Mouse (Mus musculus): ENCODE data around the gene Plcb4.
A peak's percentile ranks its signal among the peaks of the same experiment; 100 is the strongest.

Gene Plcb4

DNA sequence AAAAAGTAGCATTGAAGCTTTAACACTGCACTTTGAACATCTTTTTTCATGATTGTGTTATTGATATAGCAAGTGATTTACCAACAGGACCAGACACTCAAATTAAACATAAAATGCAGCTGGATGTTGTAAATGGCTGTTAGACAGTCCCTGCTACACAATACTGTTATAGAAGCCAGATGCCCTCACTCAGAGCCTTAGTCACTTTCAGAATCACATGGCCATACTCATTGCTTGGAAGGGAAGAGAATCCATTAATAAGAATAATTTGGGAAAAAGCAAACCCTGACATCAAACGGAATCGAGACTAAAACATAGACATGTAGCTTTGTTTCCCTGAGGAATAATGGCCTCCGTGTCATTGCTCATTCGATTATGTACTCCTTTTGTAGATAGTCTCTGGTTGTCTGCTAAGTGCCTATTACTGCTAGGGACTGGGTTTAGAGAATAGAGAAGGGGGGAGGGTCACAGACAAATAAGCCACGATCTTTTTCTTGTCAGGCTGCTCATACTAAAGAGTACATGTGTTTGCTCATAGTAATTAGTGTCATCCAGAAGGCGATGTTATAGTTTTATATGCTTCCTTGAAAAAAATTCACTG is 197.2 kb downstream of the Plcb4 start:
- no peak for DNase-seq (ENCODE audit: low spot score)

DNA sequence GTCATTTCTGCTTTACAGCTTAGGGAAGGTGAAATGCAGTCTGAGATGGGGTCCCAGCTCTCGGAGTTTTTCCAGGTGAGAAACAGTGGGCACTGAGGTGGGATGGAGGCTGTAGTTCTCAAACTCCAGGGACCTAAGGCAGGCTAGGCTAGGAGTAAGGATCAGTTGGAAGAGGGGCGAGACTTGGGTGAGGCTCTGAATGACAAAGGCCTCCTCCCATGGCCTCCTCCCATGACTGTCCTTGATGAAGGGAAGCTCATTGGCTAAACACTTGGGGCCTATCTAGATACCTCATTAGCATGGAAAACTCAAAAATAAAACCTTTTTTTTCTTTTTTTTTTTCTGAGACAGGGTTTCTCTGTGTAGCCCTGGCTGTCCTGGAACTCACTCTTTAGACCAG is 198.0 kb downstream of the Plcb4 start:
- DNase-seq (ENCODE audit: low spot score), result no peak

DNA sequence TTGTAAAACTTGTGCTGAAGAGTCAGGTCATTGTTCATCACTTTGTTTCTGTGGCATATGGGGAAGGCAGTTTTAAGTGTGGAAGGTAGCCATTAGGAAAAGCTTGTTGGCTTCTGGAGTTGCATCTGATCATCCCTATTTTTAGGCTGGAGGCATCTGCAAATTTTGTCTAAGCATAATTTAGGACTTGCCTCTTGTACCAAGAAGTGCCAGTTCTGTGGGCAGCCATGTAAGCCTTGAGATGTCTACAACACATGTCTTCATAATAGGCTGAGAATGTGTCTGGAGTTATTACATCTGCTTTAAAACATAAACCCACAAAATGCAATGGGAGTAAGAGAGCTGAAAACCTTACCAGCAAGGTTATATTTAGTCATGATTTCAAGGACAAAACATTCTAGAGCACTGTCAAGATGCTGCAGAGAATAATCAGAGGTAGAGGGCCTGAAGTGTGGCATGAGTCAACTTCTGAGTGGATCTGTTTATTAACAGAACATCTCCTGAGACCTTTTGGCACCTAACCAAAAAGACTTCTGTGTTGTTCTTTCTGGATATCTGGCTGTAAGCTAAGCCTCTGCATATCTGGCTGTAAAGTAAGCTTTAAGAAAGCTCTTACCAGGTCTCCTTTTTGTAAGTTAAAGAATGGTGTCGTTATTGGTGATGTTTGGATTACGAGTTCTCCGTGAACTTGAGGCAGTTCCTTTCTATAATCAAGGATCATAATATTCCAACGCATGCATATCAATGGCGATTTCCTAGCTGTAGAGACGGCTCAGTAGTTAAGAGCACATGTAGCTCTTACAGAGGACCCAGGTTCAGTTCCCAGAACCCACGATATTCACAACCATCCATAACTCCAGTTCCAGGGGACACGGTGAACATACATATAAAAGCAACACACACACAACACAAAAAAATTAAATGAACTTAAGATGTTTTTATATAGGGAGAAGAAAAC is 203.0 kb downstream of the Plcb4 start:
- DNase-seq (ENCODE audit: low spot score), result no peak

DNA sequence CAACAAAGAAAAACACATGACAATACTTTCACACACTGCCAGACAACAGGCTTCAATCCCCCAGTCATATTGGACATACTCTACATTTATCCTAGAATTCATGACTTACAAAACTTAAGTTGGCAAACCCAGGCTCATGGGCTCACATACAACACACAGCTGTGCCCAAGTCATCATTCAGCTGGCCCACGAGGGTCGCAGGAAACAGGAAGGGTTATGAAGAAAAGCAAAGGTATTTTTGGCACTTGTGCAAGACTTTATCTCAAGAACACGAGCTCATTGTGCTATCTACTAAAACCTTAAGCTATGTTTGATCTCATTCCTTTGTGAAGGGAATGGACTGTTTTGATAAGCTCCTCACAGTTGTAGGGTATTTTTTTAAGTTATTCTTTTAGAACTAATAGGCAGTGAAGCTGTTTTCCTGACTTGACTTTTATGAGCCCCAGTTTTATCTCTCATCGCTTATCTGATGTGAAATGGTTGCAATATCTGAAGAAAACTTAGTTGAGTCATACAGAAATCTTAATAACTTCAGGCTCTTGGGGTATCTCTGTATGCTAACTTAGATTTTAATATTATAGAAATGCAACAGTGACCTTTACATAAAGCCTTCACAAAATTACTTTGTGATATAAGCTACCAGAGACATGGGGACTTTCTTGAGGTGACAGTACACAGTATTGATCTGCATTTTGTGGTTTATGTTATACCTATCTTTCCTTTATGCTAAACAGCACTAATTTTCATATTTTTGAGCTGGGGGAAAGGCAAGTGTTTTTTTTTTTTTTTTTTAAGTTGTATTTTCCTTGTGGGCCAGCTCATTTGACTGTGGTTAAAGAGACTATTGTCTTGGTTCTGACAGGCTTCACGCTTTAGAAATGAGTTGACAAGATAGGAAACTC is 203.9 kb downstream of the Plcb4 start:
- no peak for DNase-seq (ENCODE audit: low spot score)

DNA sequence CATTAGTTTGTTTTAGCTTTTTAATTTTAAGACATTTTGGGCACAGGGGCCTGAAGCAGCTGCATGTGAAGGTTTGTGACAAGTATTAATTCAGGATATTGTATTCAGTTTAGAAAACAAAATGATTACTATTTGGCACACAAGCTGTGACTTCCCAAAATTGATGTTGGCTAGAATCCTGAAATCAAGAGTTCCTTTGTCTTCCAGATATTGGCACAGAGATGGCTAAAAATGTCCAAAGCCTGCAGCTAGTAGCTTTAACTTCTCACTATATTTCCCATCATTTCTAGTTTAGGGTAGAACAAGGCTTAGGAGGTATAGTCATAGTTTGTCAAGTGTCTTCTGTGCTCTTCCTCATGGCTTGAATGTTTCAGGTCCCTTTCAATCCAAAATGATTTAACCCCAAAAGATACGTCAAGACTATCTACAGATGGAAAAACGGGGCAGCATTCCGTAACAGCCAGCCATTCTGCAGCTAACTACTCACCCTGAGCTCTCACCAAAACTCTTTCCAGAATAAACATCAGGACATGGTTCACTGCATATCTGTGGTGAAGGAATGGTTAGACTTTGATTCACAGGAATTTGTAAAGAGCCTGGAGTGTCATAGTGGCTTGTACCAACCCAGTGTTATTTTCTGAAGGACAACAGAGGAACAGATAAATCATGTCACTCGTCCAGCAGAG is 204.7 kb downstream of the Plcb4 start:
- no peak for DNase-seq (ENCODE audit: low spot score)

DNA sequence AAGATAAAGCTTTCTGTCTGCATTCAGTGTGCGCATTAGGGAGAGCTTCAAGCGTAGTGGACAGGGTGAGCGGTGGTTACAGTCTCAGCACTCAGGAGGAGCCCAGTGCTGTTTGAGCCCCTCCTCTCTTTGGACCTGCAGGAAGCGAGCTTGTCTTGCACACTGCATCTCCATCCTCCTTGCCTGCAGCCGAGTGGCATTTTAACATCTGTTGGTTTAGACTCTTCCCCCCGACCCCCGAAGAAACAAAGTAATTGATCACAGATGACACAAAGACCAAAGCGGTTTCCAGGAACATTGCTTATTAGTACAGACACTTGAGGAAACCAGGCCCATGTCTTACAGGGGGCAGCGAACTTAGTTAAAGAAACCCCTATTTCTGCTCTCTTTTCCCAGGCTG is 207.6 kb downstream of the Plcb4 start:
- DNase-seq (ENCODE audit: low spot score), result no peak

DNA sequence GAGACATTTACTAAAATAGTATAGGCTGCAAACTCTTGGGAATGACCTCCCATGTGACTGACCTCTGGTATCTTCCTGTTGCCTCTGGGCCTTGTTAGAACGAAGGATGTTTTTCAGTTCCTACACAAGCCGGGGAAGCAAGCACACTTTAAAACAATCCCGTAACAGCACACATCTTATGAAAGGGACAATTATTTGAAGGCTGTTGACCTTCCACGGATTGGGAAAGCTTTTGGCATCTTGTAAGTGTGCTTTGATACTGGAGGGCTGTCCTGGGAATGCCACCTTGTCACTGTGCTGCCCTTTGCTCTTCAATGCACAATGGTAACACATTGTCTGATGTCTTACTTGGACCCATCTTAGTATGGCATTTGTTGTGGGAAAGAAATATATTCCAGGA is 208.0 kb downstream of the Plcb4 start:
- DNase-seq (ENCODE audit: low spot score), result no peak

DNA sequence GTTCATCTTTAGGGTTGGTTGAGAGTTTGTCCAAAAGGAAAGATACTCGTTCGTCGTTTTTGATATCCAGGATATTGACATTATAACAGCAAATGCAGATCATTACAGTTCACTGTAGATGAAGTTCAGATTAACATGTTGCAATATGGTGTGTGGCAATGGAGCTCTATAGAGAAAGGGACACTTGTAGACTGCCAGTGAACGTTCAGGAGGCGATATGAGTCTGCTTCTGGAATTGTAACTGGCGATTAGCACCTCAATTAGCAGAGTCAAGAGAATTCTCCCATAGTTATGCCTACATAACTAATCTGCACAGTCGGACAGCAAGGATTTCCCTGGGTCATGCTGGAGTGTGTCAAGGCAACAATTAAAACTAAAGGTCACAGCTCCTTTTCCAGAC is 210.8 kb downstream of the Plcb4 start:
- no peak for DNase-seq (ENCODE audit: low spot score)

DNA sequence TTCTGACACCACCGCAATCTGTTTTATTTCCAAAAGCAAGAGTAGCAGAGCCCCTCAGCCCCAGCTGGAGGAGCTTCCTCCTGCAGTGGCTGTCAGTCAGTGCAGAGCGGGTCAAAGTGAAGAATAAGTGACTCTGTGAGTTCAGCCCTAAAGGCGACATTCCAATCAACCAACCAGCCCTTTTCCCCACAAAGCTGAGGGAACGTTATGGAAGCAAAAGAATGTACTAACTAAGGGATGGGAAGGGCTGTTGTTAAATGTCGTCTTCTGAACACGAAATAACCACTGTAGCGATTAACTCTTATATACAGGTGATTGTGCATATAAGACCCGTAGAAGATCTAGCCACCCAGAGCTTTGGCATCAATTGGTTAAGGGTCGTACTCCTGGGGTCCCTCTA is 214.3 kb downstream of the Plcb4 start:
- no peak for DNase-seq (ENCODE audit: low spot score)

DNA sequence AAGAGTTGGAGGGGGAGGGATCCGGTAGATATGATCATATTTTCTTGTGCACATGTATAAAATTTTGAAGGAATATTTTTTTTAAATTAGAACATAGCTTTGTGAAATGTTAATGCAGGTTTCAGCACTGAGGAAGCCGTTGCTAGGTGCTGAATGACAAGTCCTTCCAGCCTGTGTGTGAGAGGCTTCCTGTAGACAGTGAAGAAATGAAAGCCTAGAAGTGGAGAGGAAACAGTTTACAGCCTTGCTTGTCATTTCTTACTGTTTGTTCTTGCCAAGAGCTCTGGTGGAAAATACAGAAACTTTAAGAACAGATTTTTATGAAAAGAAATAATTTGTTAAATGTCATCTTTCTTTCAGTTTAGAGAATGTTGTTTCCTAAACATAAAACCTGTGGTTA is 214.9 kb downstream of the Plcb4 start:
- DNase-seq (ENCODE audit: low spot score), result no peak

DNA sequence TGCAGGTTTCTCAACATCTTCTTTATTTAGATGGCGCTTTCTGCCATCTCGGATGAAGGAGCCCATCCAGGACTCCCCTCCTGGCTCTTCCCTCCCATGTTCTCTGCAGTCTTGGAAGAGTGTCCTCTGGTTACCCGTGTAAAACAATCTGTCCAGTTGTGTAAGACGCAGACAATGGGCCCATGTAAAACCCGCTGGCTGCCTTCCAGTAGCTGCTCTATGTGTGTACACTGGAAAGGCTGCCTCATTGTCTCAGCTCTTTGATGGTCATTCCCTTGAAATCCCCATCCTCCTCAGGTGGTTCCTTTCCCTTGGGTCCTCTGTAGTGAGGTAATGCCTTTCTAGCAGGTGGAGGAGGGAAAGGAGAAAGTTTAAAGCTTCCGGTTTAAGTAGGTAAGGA is 216.7 kb downstream of the Plcb4 start:
- DNase-seq (ENCODE audit: low spot score), result peak; percentile 43

DNA sequence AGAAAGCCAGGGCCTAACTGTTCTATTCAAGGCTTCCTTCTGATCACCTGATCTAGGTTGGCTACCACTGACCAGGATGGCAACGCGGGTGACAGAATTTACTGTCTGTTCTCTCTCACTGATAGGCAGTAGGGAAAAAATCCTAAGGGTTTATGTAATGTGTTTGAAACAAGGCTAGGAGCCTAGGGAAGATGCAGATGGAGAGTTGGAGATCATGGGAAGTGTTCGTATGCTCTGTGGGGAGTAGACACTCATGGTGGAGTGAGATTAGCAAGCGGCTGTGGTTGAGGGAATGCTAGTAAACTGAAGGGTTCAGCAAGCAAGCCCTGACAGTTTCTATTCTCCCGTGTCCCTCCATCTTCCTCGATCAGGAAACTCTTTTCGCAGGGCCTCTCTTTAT is 220.5 kb downstream of the Plcb4 start:
- DNase-seq (ENCODE audit: low spot score), result no peak

DNA sequence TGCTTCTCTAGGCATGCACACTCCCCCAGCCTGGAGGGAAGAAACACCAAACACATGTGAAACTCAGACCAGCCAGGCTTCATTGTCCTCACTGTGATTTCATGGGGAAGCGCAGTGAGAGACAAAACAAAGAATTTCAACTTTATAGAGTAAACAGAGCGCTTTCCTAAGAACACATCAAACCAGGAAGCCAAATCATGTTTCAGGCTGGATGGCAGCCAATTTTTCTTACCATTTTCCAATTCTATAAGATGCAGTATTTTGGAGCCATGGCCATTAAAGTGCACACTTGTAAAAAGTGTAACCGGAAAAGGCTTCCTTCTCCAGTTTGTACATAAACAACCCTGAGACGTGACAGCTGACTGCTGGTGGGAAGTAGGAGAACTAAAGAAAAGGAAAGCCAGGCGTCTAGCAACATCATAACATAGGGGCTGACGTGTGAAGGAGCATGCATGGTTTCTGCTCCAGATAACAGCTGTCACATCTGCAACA is 221.5 kb downstream of the Plcb4 start:
- DNase-seq (ENCODE audit: low spot score), result no peak

DNA sequence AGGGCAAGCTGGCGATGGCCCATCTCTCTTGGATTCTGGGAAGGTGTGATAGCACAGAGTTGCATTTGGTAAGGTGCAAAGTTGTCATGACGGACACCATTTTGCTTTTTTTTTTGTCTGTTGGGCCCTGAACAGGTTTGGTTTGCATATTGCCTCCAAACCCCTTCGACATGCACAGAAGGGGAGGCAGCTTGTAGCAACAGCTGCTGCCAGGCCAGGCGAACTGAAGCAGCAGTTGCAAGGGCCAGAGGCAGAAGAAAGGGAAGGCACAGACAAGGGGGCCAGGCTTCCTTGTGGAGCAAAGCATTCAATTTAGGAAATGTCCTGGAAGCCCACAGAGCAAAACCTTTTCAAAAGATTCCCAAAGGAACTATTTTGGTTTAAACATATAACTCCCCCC is 224.5 kb downstream of the Plcb4 start:
- DNase-seq (ENCODE audit: low spot score), result no peak

DNA sequence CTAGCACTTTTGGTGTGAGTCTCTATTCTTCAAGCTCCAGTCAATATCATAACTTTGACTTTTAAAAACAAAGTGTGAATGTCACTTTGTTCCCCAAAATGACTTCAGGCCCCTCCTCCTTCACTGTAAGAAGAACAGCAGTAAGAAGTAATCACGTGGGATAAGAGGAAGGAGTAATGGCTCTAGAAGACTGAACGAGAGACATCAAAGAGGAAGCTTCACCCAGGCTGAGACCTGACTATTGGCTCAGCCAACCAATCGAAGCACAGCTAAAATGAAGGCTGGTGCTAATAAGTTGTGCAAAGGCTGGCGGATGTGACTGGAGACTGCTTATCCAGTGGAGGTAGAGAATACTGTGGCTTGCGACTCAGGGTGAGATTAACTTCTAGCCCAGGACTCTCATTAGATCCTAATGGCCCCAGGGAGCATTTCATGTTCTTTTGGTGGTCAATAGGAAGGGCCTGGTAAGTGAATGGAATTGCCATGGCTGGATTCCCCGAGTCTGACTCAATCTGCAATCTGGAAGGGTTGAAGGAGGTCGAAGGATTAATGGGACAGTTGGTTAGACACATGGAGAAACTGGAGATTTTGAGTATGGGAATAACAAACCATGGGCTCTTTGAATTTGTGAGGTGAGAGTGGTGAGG is 225.8 kb downstream of the Plcb4 start:
- DNase-seq (ENCODE audit: low spot score), result no peak

DNA sequence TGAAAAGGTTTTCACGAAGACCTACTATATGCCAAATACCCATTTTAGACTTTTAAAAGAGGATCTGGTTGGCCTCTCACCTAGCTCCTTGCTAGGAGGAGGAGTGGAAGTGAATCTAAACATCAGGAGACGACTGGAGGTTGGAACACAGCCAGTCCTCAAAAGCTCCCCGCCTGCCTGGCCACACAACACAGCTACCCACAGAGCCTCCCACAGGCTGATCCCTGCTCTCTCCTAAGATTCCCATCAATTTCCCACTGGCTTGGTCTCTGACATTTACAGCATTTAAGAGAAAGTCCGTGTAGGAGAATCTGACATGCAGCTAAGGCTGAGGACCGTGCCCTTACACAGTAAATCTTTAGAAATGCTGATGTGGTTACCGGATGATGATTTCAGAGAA is 226.8 kb downstream of the Plcb4 start:
- DNase-seq (ENCODE audit: low spot score), result no peak

DNA sequence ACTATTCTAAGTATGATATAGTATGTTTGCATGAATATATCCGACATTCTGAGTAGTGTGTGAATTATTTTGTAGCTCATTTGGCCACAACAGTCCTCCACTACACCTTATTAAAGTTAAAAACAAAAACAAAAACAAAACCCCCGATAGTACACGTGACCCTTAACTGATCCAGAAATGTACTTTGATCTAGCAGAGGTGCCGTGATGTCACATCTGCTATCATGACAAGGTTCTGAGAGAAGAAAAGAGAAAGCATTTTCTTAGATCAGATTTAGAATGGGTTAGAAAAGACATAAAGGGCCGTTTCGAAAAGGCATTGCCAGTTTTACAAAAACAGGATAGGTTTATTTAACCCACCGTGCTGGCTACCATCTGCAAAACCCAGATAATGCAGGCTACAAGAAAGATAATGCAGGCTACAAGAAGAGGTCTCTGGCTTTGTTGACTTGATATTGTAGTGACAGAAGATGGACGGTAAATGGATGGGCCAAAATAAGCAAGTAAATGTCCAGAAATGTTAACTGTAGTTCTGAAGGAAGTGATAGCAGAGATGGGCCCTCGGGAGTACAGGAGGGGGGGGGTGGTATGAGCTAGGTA is 227.4 kb downstream of the Plcb4 start:
- no peak for DNase-seq (ENCODE audit: low spot score)

DNA sequence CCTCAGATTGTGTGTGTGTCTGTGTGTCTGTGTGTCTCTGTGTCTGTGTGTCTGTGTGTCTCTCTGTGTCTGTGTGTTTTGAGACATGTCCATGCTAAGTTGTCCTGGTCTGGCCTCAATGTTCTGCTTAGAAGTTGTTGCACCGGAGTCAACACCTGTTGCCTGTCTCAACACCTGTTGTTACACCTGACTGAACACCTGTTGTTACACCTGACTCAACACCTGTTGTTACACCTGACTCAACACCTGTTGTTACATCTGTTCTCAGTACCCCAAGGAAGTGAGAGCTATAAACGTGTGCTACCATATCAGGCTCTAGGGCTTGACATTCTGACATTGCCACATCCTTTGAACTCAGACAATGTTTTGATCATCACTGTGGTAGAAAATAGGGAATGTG is 229.0 kb downstream of the Plcb4 start:
- no peak for DNase-seq (ENCODE audit: low spot score)

DNA sequence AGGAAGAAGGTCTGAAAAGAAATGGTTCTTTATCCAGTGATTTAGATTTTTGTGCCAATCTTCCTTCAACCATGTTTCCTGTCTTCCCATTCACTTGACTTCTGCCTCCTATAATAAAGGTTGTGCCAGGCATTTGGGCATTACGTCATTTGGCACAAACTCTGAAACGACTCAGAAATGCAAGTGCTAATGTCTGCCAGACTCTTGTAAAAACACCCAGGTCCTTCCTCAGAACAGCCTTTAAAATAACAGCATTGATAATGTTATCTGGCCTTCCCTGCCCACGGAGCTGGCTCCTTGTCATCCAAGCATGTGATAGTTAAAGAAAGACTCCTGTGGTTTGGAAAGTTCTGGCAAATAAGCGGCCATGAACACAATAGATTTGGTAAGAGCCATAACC is 229.4 kb downstream of the Plcb4 start:
- no peak for DNase-seq (ENCODE audit: low spot score)

DNA sequence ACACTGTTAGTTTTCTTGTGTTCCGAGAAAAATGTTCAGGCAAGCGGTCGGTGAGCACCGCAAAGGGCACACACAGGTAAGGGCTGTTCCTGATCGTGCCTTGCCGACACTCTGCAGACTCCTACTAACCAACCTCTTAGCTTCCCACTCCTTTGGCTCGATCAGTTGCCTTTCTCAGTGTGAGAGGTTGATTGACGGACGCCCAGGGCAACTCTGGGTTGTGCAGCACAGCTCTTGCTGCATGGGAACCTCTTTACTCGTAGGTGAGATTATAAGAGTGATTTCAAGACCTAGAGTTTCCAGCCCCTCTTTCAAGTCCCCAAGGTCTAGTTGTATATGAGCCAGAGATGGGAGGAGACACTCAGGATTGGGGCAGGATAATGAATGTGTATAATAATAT is 230.0 kb downstream of the Plcb4 start:
- no peak for DNase-seq (ENCODE audit: low spot score)

DNA sequence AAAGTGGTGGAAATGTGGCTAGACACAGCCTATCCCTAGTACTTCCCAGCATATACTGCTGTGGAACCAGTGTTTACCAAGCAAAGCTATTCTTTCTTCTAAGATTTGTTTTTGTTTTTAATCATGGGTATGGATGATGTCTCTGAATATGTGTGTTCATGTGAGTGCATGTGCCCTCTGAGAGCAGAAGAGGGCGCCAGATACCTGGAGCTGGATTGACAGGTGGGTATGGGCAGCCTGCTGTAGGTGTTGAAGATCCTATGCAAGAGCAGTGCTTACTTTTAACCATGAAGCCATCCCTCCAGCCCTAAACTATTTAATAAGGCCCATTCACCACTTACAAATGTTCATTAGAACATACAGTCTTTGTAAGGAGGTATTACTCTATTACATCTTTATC is 231.3 kb downstream of the Plcb4 start:
- no peak for DNase-seq (ENCODE audit: low spot score)
